Mouse (Mus musculus) ovary, postnatal 14 days (tissue): ENCODE data around the gene Dmrt3.

Experiments
- DNase-seq: peaks from one replicate; pipeline ENCODE4 v3.0.0; 2022; ENCODE audit warnings: low spot score

Dmrt3 gene

GRCm38 (mm10) chr19:25610015-25610410 is at the start of gene Dmrt3:
TSS of gene Dmrt3 (plus strand) at chr19:25610301.
- DNase-seq, result no peak

GRCm38 (mm10) chr19:25564430-25564829 is 45.7 kb upstream of the Dmrt3 start:
- DNase-seq, result no peak

DNA sequence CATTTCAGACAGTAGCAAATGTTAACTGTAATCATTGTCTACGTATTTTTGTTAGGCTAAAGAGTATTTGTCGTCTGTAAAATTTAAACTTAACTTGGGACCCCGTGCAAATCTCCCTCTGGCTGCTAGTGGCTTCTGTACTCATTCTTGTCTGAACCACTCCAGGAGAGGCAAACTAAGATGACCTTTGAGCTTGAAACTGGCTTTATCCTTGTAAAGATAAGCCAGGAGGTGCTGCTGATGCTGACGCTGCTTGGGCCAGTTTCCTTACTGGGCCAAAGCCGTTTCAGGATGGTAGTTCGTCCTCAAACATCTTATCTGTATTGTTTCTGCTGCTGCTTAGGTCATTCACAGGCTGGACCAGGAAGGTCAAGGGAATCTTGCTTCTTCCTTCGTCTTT is 40.3 kb upstream of the Dmrt3 start:
- DNase-seq, result no peak

- no peak for DNase-seq
Measured at GRCm38 (mm10) chr19:25574431-25574830, 35.7 kb upstream of the Dmrt3 start.

GRCm38 (mm10) chr19:25574981-25575814 is 34.9 kb upstream of the Dmrt3 start:
- DNase-seq, result no peak

DNA sequence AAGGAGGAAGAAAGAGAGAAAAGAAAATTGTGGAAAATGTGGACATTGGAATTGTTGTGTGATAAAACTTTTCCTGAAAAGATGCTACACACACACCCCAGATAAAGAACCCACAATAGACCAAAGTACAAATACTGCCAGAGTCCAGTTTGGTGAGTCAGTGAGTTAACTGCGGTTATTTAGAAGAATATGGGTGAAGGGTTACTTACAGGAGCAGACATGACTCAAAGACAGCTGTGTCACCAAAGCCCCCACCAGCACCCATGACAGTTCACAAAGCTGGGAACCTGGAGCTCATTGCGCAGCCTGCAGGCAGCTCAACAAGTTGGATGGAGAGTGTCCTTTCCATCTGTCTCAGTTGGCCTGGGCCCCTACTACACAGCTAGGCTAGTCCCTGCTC is 31.7 kb upstream of the Dmrt3 start:
- no peak for DNase-seq

GRCm38 (mm10) chr19:25579440-25579839 is 30.7 kb upstream of the Dmrt3 start:
- DNase-seq, result no peak

GRCm38 (mm10) chr19:25597717-25598232 is 12.3 kb upstream of the Dmrt3 start:
- DNase-seq, result no peak

DNA sequence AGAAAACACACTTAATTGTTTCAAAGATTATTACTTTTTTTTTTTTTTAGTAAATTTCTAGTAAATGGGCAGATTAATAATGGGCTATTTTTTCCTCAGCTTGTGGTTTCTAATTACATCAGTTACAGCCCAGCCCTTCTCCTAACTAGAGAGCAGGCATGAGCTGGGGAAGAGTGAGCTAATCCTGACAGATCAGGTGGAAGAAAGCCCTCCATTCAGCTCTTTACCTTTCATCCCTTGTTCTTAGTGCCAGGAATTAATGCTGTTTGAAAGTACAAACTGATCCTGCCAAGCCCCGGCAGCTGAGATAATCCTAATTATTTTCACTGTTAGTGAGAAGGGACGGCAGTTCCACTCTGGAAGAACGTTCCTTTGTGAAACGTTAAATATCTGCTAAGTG is 11.5 kb upstream of the Dmrt3 start:
- no peak for DNase-seq

DNA sequence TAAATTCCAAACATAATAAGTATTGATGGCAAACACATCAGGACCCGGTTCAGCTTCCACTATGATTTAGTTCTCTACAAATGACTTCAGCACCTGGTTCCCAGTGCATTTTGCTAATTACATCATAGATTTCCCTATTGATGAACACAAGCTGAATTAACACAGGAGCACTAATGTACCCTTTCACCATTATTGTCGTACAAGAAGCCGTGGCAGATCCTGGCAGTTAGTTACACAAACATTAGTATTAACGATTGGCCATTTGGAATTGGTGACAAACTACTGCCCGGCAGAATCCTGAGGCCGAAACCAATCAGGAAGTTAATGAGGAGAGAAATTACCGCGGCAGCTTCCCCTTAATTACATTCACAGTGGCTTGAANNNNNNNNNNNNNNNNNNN is 8.1 kb upstream of the Dmrt3 start:
- no peak for DNase-seq

GRCm38 (mm10) chr19:25607461-25608205 is 2.5 kb upstream of the Dmrt3 start:
- no peak for DNase-seq

- no peak for DNase-seq
Measured at GRCm38 (mm10) chr19:25608206-25608580, 1.9 kb upstream of the Dmrt3 start.

GRCm38 (mm10) chr19:25608961-25609850 is 895 bp upstream of the Dmrt3 start:
- DNase-seq, result no peak

DNA sequence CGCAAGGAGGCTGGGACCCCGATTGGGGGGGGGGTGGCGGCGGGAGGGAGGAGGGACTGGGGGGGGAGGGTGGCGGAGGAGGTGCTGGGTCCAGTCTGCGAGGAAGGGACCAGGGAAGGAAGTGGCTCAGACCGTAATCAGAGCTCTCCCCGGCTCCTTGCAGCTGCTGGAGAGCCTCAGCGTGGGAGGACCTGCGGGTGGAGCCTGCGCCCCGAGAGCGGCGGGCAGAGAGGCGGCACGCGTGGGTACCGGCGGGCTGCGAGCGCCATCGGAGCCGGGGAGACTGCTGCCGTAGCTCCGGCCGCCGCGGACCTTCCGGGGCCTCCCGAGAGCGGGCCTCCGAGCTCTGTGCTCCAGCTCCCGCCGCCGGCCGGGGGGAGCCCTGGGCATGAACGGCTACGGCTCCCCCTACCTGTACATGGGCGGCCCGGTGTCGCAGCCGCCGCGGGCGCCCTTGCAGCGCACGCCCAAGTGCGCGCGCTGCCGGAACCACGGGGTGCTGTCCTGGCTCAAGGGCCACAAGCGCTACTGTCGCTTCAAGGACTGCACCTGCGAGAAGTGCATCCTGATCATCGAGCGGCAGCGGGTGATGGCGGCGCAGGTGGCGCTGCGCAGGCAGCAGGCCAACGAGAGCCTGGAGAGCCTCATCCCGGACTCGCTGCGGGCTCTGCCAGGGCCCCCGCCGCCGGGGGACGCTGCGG is 460 bp downstream of the Dmrt3 start:
- no peak for DNase-seq

- DNase-seq, result no peak
Measured at GRCm38 (mm10) chr19:25611116-25611515, 1.0 kb downstream of the Dmrt3 start.

- no peak for DNase-seq
Measured at GRCm38 (mm10) chr19:25611876-25612805, 2.0 kb downstream of the Dmrt3 start.

GRCm38 (mm10) chr19:25612806-25613295 is 2.8 kb downstream of the Dmrt3 start:
- no peak for DNase-seq

- DNase-seq, result no peak
Measured at GRCm38 (mm10) chr19:25613476-25614300, 3.6 kb downstream of the Dmrt3 start.

- no peak for DNase-seq
Measured at GRCm38 (mm10) chr19:25615889-25616288, 5.8 kb downstream of the Dmrt3 start.
